Mouse (Mus musculus): ENCODE measurements around the gene Sp6.

Sp6 gene

DNA sequence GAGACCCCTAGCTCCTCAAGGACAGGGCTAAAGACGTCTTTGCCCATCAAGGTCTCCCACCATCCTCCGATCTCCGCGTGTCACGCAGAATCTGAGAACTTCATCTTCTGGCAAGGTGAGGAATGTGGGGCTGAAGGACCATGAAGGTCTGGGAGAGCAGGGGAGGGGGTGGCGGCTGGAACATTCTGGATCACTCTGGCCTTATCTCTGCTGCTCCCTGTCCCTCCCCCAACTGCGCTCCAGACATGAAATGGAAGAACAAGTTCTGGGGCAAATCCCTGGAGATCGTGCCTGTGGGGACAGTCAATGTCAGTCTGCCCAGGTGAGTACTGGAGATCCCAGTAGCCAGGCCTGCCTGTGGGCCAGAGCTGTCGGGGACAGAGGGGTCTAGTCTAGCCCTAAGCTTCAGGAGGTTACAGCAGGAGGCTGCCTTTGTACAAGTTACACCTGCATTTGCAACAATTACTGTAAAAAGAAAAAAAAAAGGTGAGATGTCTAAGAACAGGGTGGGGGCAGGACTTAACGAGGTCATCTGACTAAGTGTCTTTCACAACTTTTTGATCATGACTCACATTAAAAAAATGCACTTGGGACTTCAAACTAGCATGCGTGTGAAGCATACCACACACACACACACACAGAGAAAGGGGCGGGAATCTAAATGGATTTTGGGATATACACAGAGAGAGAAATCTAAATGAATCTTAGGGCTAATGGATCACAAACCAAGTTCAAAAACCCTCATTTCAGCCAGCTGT lies 52.5 kb downstream of the Sp6 start:
- no peak for DNase-seq

DNA sequence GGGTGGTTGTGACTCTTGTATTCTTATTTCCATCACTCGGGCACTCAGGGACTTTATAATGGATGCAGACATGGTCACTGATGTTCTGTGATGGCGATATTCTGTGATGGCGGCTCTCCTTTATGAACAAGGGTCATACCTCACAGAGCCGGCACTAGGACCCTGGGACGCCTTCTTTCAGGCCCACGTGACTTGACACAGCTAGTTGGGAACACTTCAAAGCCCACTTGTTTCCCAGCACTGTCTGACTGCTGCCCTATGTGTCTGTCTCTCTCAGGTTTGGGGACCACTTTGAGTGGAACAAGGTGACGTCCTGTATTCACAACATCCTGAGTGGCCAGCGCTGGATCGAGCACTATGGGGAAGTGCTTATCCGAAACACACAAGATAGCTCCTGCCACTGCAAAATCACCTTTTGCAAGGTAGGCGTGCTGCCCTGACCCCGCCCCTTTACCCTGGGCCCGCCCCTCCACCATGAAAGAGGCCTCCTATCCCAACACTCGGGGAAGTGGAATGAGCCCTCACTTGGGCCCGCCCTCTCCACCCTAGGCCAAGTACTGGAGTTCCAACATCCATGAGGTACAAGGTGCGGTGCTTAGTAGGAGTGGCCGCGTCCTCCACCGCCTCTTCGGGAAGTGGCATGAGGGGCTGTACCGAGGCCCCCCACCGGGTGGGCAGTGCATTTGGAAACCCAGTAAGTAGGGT lies 53.6 kb downstream of the Sp6 start:
- DNase-seq = no peak

DNA sequence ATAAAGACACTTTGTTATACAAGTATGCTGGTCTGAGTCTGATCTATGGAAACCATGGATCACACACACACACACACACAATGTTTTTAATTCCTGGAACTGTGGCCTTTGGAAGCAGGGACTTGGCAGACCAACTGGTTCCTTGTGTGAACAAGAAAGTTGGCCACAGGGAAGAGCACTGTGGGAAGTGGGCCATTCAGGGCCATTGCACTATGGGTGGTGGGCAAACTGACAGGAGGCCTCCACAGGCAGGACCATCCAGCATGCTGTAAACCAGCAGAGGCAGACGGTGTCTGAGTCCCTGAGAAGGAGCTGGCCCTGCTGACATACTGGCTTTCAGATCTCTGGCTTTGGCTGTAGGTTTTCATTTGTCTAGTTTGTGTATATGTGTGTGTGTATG lies 56.1 kb downstream of the Sp6 start:
- DNase-seq = no peak

DNA sequence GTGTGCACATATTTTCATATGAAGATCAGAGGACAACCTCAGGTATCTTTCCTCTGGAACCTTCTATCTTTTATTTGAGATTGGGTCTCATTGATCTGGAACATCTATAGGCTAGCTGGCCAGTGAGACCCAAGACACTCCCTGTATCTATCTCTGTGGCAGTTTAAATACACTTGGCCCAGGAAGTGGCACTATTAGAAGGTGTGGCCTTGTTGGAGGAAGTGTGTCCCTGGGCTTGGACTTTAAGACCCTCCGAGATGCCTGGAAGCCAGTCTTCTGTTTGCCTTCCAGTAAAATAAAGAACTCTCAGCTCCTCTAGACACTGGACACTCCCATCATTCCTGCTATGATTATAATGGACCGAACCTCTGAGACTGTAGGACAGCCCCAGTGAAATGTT lies 56.6 kb downstream of the Sp6 start:
- no peak for DNase-seq

DNA sequence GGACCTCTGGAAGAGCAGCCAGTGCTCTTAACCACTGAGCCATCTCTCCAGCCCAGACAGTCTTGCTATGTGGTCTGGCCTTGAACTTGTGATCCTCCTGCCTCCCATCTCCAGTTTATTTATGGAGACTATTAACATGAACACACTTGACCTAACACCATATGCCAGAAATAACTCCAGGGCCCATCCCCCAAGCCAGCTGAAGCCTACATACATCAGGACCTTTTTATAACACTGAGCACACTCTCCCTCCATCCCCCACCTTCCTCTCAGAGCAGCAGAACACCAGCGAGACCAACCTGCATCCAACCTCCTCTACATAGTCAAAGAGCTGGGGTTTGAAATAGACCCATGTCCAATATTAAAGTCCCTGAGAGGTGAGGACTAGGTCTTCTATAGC lies 57.9 kb downstream of the Sp6 start:
- DNase-seq = no peak

DNA sequence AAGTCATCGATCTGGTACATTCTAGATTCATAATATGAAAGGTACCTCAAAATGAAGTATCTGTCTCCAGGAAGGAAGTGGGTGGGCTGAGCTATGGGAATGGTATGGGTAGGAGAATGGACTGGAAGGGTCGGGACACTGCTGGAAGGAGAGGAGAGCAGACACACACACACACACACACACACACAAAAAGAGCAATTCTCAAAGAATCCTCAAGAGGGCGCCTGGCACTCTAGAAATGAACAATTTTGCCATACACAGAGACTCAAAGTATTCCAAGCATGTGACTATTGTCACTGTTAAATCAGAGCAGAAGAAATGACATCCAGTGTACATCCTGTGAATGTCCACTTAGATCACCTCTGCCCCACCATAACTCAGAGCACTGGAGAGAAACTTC lies 59.3 kb downstream of the Sp6 start:
- peak; percentile 44 for DNase-seq

DNA sequence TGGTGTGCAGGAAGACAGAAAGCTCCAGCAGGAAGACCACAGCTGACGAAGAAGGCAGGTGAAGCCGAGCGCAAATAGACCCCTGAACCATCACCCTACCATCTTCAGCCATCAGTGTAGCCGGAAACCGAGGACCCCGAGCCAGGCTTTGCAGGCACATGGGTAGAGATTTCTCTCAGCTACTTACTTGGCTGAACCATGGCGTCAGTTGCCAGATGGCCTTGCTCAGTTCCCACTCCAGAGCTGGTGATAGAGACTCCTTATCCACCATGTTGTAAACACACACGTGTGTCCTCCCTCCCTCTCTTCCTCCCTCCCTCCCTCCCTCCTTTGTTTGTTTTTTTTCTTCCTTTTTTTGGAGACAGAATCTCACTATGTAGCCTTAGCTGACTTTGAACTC lies 61.0 kb downstream of the Sp6 start:
- peak; percentile 35 for DNase-seq
